Mouse (Mus musculus): ENCODE results near the gene Scrn1. TPM values are rescaled to one million over a fixed set of nuclear protein-coding genes. Genes with fewer than 3 reads are reported as not detected.

The Scrn1 gene
- total RNA-seq, 2 experiments from 2014 or later = 14.3 to 15.9 TPM

- DNase-seq = no peak
These were observed 244 bp upstream of the Scrn1 start for GRCm38 (mm10) chr6:54566546-54566919.

GRCm38 (mm10) chr6:54565012-54565411 lies 1.3 kb downstream of the Scrn1 start:
- DNase-seq = no peak

- no peak for DNase-seq
These were observed 1.7 kb downstream of the Scrn1 start for GRCm38 (mm10) chr6:54564506-54564991.

GRCm38 (mm10) chr6:54563561-54563960 lies 2.7 kb downstream of the Scrn1 start:
- no peak for DNase-seq

GRCm38 (mm10) chr6:54562018-54562809 lies 4.1 kb downstream of the Scrn1 start:
- no peak for DNase-seq

- DNase-seq = no peak
These were observed 7.8 kb downstream of the Scrn1 start for GRCm38 (mm10) chr6:54558466-54558865.

GRCm38 (mm10) chr6:54557671-54558070 lies 8.6 kb downstream of the Scrn1 start:
- DNase-seq = no peak

- no peak for DNase-seq
These were observed 10.5 kb downstream of the Scrn1 start for GRCm38 (mm10) chr6:54555816-54556215.

GRCm38 (mm10) chr6:54554341-54555110 lies 11.8 kb downstream of the Scrn1 start:
- DNase-seq = no peak

GRCm38 (mm10) chr6:54553632-54554031 lies 12.7 kb downstream of the Scrn1 start:
- DNase-seq = no peak

- DNase-seq = no peak
These were observed 13.4 kb downstream of the Scrn1 start for GRCm38 (mm10) chr6:54552721-54553413.

- DNase-seq = no peak
These were observed 15.4 kb downstream of the Scrn1 start for GRCm38 (mm10) chr6:54550801-54551323.

GRCm38 (mm10) chr6:54549311-54549710 lies 17.0 kb downstream of the Scrn1 start:
- no peak for DNase-seq

GRCm38 (mm10) chr6:54548314-54549019 lies 17.8 kb downstream of the Scrn1 start:
- peak; percentile 21 for DNase-seq

GRCm38 (mm10) chr6:54543646-54544045 lies 22.6 kb downstream of the Scrn1 start:
- no peak for DNase-seq

- no peak for DNase-seq
These were observed 23.5 kb downstream of the Scrn1 start for GRCm38 (mm10) chr6:54542836-54543235.

GRCm38 (mm10) chr6:54540252-54540887 lies 25.9 kb downstream of the Scrn1 start:
- DNase-seq = peak; percentile 17

- DNase-seq = no peak
These were observed 26.9 kb downstream of the Scrn1 start for GRCm38 (mm10) chr6:54539396-54539795.

GRCm38 (mm10) chr6:54538773-54539173 lies 27.5 kb downstream of the Scrn1 start:
- DNase-seq = no peak

GRCm38 (mm10) chr6:54537053-54537452 lies 29.2 kb downstream of the Scrn1 start:
- DNase-seq = no peak

GRCm38 (mm10) chr6:54535485-54535884 lies 30.8 kb downstream of the Scrn1 start:
- no peak for DNase-seq
